Mouse (Mus musculus) monocyte, adult 5-6 weeks (primary cell): ENCODE data around the gene Rnf20. TPM values are rescaled to one million over a fixed set of nuclear protein-coding genes. Genes with fewer than 3 reads are reported as not detected.

Experiments used
- ATAC-seq: fragments of 153-309, 156-312 bp; replicated peaks from 2 replicates; pipeline ENCODE4 v1.8.0; 2017; ENCODE audit warnings: mild to moderate bottlenecking; ENCODE audit not compliant: low TSS enrichment, insufficient number of reproducible peaks, severe bottlenecking, poor library complexity, low FRiP score
- total RNA-seq: library from RNA; stranded (forward); fragments of 200-1000, 200-491, 200-594 nt; gene quantifications from 3 replicates; pipeline ENCODE4 v1.2.3, GENCODE M21; 2017

The Rnf20 gene
- total RNA-seq, 1 experiment from 2014 or later: 187 TPM

GRCm38 (mm10) chr4:49632139-49632481, 304 bp downstream of the Rnf20 start:
- no peak for ATAC-seq

- no peak for ATAC-seq
These were observed 6.0 kb downstream of the Rnf20 start for GRCm38 (mm10) chr4:49637821-49638220.

GRCm38 (mm10) chr4:49639913-49640312, 8.1 kb downstream of the Rnf20 start:
- ATAC-seq: no peak

- no peak for ATAC-seq
These were observed 27.6 kb downstream of the Rnf20 start for GRCm38 (mm10) chr4:49659421-49659820.

- ATAC-seq: no peak
These were observed 29.9 kb downstream of the Rnf20 start for GRCm38 (mm10) chr4:49661664-49662063.

- no peak for ATAC-seq
These were observed 30.4 kb downstream of the Rnf20 start for GRCm38 (mm10) chr4:49662231-49662630.

- no peak for ATAC-seq
These were observed 33.0 kb downstream of the Rnf20 start for GRCm38 (mm10) chr4:49664850-49665249.

GRCm38 (mm10) chr4:49676071-49676470, 44.3 kb downstream of the Rnf20 start:
- no peak for ATAC-seq

- no peak for ATAC-seq
These were observed 45.0 kb downstream of the Rnf20 start for GRCm38 (mm10) chr4:49676790-49677189.

- no peak for ATAC-seq
These were observed 48.5 kb downstream of the Rnf20 start for GRCm38 (mm10) chr4:49680171-49680875.

- ATAC-seq: no peak
These were observed 50.0 kb downstream of the Rnf20 start, which contains the start of gene Ppp3r2 for GRCm38 (mm10) chr4:49681812-49682211. Gene Ppp3r2, minus strand, starts transcription at chr4:49682024.

- no peak for ATAC-seq
These were observed 56.9 kb downstream of the Rnf20 start for GRCm38 (mm10) chr4:49688594-49689288.

- ATAC-seq: no peak
These were observed 59.8 kb downstream of the Rnf20 start for GRCm38 (mm10) chr4:49691405-49692194.

Other genes with a start within 250 kb of the Rnf20 start
- gene Acnat2, start 223.9 kb upstream of the Rnf20 start, total RNA-seq: not detected in 3 replicates
- not detected in 3 replicates for gene Acnat1, start 158.1 kb upstream of the Rnf20 start, total RNA-seq
- gene Baat, start 125.4 kb upstream of the Rnf20 start, total RNA-seq: not detected in 3 replicates
- 14.9 to 18.6 TPM (median 15.7 TPM) in 3 replicates for gene Mrpl50, start 110.9 kb upstream of the Rnf20 start, total RNA-seq
- 0.75 to 5.6 TPM (median 3.2 TPM) in 3 replicates for gene Zfp189, start 110.8 kb upstream of the Rnf20 start, total RNA-seq
- gene Aldob, start 82.5 kb upstream of the Rnf20 start, total RNA-seq: not detected in 3 replicates
- not detected in 3 replicates for gene Tmem246, start 34.1 kb upstream of the Rnf20 start, total RNA-seq
- gene Ppp3r2, start 50.0 kb downstream of the Rnf20 start, total RNA-seq: 0.29 to 0.32 TPM in 2 of 3 replicates, not detected in the other
- gene Grin3a, start 213.7 kb downstream of the Rnf20 start, total RNA-seq: 0.10 TPM in 1 of 3 replicates, not detected in the others